Mouse (Mus musculus): ENCODE measurements around the gene Osbpl3.
"Not testable (repeated sequence)": the region's sequence is repeated elsewhere in the genome, so short reads cannot be mapped to it uniquely, and the experiment has no call there.

The Osbpl3 gene

GRCm38 (mm10) chr6:50452220-50452619 is 3.8 kb downstream of the Osbpl3 start:
- no peak for DNase-seq

GRCm38 (mm10) chr6:50445616-50446015 is 10.4 kb downstream of the Osbpl3 start:
- DNase-seq, result no peak

GRCm38 (mm10) chr6:50440966-50441862 is 14.8 kb downstream of the Osbpl3 start:
- DNase-seq, result no peak

- DNase-seq, result no peak
Observed at GRCm38 (mm10) chr6:50440197-50440596, 15.8 kb downstream of the Osbpl3 start.

GRCm38 (mm10) chr6:50438900-50439299 is 17.1 kb downstream of the Osbpl3 start:
- not testable (repeated sequence) for DNase-seq

GRCm38 (mm10) chr6:50437815-50438214 is 18.2 kb downstream of the Osbpl3 start:
- no peak for DNase-seq

GRCm38 (mm10) chr6:50436661-50437060 is 19.3 kb downstream of the Osbpl3 start:
- no peak for DNase-seq

GRCm38 (mm10) chr6:50432491-50432890 is 23.5 kb downstream of the Osbpl3 start:
- DNase-seq, result no peak

- no peak for DNase-seq
Observed at GRCm38 (mm10) chr6:50429299-50429698, 26.7 kb downstream of the Osbpl3 start.

- no peak for DNase-seq
Observed at GRCm38 (mm10) chr6:50427051-50427732, 28.8 kb downstream of the Osbpl3 start.

- DNase-seq, result no peak
Observed at GRCm38 (mm10) chr6:50426571-50426970, 29.4 kb downstream of the Osbpl3 start.

- DNase-seq, result no peak
Observed at GRCm38 (mm10) chr6:50424271-50424670, 31.7 kb downstream of the Osbpl3 start.

- no peak for DNase-seq
Observed at GRCm38 (mm10) chr6:50420413-50420812, 35.6 kb downstream of the Osbpl3 start.

- DNase-seq, result no peak
Observed at GRCm38 (mm10) chr6:50419518-50420290, 36.3 kb downstream of the Osbpl3 start.

GRCm38 (mm10) chr6:50418951-50419350 is 37.0 kb downstream of the Osbpl3 start:
- no peak for DNase-seq

GRCm38 (mm10) chr6:50416854-50417253 is 39.1 kb downstream of the Osbpl3 start:
- no peak for DNase-seq

- no peak for DNase-seq
Observed at GRCm38 (mm10) chr6:50415431-50415830, 40.6 kb downstream of the Osbpl3 start.

- no peak for DNase-seq
Observed at GRCm38 (mm10) chr6:50414547-50414946, 41.5 kb downstream of the Osbpl3 start.

GRCm38 (mm10) chr6:50413381-50413780 is 42.6 kb downstream of the Osbpl3 start:
- DNase-seq, result no peak

- no peak for DNase-seq
Observed at GRCm38 (mm10) chr6:50412174-50412573, 43.8 kb downstream of the Osbpl3 start.

GRCm38 (mm10) chr6:50404698-50405097 is 51.3 kb downstream of the Osbpl3 start:
- DNase-seq, result no peak

GRCm38 (mm10) chr6:50403524-50403923 is 52.5 kb downstream of the Osbpl3 start:
- no peak for DNase-seq

- no peak for DNase-seq
Observed at GRCm38 (mm10) chr6:50402872-50403271, 53.1 kb downstream of the Osbpl3 start.

All from liver (tissue).